Mouse (Mus musculus) retina, postnatal 7 days (tissue): Measurements from ENCODE around the gene Hormad1.
"Not testable (repeated sequence)": the region's sequence is repeated elsewhere in the genome, so short reads cannot be mapped to it uniquely, and the experiment has no call there.

ENCODE experiments used
- DNase-seq: peaks from one replicate; pipeline ENCODE4 v3.0.0-alpha.2; 2012; ENCODE audit warnings: low read depth, low spot score

Gene Hormad1

DNA sequence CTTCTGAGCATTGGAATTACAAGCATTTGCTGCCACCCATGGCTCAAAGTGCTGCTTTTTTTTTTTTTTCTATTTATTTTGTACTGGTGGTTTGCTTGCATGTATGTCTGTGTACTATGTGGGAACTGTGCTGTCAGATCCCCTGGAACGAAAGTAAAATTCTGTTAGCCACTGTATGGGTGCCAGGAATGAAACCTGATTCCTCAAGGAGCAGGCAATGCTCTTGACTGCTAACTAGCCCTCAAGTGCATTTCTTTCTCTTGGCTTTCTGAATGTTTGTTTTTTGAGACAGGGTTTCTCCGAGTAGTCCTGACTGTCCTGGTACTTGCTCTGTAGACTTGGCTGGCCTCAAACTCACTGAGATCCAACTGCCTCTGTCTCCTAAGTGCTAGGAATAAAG, 2.3 kb downstream of the Hormad1 start:
- no peak for DNase-seq

DNA sequence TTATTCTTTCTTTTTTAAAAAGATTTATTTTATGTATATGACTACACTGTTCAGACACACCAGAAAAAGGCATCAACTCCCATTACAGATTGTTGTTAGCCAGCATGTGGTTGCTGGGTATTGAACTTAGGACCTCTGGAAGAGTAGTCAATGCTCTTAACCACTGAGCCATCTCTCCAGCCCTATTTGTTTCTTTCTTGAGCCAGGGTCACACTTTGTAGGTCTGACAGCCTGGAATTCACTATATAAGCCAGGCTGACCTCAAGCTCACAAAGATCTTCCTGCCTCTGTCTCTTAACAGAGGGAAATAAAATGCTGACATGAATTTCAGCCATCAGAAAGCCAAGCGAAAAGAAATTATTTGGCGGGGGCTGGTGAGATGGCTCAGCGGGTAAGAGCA, 10.1 kb downstream of the Hormad1 start:
- DNase-seq, result no peak

DNA sequence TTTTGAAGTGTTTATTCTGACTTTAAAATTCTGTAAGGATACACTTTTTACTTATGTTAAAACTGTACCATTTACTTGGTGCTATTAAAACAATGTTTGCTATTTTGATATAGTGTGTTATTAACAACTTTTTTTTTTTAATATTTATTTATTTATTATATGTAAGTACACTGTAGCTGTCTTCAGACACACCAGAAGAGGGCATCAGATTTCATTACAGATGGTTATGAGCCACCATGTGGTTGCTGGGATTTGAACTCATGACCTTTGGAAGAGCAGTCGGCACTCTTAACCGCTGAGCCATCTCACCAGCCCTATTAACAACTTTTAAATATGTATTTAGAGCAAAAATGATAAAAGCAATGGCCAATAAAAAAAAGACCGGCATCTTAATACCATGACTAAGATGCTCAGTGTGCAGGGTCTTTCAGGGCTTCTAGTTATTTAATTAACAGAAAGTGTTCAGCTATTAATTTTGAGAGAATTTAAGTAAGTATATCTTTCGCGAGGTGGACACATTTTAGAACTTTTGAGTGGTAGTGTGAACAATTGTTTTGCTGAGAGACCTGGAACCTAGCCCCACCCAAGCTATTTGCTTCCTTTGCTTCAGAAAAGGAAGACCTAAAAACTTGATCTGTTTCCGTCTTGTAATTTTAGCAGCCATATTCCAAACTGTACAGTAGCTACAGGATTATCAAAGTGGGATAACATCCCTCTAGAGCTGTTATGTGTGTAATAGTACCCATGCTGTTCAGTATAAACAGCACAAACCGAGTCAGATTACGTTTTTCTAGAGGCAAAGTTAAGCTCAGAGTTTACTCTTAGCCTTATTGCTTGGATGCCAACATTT, 28.5 kb downstream of the Hormad1 start:
- no peak for DNase-seq

DNA sequence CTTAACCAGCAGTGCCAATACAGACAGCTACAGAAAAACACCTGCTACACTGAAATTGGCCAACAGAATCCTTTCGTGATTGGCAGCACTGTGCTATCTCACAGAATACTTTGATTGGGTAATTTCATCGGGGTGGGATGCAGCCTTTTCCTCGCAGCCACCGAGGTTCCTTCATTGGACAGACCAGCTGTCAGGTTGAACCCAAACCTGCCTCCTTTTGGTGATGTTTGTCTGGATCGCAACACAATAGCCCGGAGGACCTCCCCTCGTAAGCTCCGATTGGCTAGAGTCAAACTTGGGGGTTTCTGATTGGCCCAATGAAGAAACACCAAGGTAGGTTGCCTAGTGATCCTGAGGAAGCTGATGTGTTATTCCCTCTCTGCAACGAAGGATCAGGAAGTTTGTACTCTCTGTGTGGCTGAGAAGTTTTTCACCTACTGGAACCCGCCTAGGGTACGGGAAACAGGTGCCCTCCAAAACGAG, 29.2 kb downstream of the Hormad1 start, which contains the start of gene Golph3l:
Golph3l (plus strand) TSS at position 331 of the 483 bp plus-strand sequence.
- DNase-seq, result peak; percentile 90

DNA sequence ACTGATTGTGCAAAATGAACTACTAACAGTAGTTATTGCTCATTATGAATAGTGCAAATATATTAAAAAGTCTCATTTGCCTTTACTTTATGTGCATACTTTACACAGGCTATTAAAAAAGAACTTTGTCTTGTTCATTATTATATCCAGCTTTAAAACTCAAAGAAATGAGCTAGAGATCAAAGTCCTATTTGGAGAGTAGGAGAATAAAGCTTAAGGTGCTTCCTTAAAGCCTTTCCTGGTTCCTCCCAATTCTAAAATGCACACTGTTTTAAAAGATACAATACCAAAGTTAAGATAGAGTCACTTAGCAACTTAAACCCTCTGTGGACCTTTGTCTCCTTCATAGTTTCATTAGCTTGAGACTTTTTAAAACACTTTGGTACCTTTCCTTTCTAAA, 39.3 kb downstream of the Hormad1 start:
- DNase-seq, result no peak

DNA sequence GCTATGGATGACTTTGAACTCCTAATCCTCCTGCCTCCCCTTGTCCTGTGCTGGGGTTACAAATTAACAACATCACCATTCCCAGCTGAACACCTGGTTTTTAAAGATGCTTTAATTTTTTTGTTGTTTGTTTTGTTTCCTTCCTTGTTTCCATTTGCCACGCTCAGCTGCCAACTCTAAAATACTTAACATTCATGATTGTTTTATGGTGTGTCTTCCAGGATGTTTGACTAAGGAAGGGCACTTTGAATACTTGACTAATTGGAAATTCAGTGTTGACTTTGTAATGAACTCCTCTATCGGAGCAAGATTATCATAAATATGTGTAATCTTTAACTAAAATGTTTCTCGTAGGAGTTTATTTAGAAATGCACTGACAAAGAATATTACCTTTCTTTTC, 41.8 kb downstream of the Hormad1 start:
- no peak for DNase-seq

DNA sequence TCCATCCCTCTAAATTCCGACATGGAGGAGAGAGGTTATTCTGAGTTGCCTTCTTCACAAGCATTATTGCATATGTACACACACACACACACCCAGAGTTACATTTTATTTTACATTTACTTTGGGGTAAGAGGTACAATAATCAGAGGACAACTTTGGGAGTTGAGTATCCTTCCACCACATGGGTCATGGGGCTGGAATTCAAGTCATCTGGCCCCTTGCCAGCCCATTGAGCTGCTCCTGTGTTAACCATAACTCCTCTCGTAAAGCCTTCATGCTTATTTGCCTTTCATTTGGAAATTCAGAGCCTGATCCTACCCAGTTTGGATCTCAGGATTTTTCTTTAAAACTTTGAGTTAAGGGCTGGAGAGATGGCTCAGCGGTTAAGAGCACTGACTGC, 46.6 kb downstream of the Hormad1 start:
- DNase-seq, result no peak

DNA sequence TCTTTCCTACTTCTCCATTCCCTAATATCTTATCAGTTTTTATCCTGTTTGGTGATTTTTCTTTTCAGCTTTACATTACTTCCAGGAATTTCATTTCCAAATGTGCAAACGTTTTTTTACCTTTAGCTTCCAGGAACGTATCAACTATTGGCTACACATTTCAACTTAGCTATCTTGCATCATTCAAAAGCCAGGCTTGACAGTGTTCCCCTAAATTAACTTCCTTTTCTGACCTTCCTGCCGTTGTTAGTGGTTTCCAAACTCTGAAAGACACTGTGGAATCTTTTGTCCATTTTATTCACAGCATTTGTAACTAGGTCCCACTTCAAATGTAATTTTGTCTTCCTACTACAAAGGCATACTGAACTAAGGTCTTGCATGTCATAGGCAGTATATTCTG, 49.7 kb downstream of the Hormad1 start:
- no peak for DNase-seq

DNA sequence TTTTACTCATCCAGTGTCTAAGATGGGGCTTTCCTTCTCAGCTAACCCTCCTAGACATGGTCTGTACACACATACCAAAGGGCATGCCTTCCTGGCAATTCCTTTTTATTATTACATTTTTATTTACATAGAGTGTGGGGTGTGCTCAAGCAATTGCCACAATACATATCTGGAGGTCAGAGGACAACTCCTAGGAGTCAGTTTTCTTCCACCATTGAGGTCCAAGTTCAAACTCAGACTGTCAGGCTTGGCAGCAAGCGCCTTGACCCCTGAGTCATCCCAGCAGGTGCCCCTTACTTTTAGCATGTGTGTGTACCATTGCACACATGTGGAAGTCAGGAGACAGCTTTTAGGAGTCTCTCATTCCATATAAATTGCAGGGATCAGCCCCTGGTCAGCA, 54.5 kb downstream of the Hormad1 start:
- DNase-seq, result no peak

DNA sequence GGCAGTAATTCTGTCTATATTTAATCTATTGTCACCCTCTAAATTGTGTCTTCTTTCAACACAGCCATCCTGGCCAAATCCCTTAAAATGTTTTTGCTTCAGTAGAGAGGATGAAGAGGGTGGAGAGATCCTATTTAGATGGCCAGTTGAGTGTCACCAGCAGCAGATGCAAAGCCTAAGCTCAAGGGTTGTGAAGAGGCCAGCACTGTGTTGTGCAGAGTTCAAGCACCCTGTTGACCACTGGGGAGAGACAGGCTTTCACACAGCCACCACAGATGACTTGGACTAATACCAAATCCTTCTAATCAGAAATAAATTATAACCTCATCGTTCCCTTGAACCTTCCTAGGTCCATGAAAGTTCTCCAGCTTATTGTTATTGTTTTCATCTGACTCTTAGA, 59.0 kb downstream of the Hormad1 start:
- no peak for DNase-seq

DNA sequence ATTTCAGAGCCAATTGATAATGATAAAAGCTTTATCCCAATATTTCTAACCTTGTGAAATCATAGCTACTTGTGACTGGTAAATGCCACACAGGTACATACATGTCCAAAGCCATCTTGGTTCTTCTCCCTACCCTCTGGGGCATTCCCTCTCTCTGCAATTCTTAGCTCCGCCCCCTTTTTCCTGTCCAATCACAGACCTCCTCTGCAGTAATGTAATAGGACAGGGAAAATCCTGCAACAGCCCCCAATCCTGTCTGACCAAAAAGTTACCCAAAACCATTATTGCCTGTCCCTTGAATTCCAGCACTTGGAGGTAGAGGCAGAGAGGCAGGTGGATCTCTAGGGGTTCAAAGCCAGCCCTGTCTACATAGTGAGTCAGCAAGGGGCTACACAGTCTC, 61.8 kb downstream of the Hormad1 start:
- no peak for DNase-seq

DNA sequence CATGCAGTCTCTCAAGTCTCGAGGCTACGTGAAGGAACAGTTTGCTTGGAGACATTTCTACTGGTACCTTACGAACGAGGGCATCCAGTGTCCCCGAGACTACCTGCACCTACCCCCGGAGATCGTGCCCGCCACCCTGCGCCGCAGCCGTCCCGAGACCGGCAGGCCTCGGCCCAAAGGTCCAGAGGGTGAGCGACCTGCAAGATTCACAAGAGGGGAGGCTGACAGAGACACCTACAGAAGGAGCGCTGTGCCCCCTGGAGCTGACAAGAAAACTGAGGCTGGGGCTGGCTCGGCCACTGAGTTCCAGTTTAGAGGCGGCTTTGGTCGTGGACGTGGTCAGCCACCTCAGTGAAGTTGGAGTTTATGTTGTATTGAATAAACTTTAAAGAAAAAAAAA, 62.9 kb downstream of the Hormad1 start:
- DNase-seq, result not testable (repeated sequence)

DNA sequence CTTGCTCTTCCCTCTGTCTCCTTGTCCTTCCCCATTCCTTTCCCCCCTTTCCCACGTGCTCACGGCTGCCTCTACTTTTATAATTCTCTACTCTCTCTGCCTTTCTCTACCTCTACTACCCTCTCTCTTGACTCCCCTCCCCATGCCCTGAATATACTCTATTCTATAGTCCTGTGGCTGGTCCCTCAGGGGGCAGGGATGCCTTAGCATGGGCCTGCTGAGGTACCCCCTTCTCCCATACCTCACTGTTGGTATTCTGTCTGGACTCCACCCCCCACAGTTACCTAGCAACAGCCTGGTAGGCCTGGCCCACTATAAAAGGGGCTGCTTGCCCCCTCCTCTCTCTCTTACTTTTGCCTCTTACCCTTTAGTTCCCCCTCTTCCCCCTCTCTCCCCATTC, 64.1 kb downstream of the Hormad1 start:
- no peak for DNase-seq

DNA sequence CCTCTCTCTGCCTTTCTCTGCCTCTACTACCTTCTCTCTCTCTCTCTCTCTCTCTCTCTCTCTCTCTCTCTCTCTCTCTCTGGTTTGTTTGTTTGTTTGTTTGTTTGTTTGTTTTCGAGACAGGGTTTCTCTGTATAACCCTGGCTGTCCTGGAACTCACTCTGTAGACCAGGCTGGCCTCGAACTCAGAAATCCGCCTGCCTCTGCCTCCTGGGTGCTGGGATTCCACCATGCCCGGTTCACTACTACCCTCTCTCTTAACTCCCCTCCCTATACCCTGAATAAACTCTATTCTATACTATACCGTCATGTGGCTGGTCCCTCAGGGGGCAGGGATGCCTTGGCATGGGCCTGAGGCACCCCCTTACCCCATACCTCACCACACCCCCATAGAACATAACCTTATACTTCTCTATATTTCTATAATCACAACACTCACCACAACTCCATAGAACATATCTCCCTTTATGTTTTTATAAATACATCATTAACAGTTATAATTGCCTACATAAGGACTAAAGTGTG, 64.6 kb downstream of the Hormad1 start:
- not testable (repeated sequence) for DNase-seq

DNA sequence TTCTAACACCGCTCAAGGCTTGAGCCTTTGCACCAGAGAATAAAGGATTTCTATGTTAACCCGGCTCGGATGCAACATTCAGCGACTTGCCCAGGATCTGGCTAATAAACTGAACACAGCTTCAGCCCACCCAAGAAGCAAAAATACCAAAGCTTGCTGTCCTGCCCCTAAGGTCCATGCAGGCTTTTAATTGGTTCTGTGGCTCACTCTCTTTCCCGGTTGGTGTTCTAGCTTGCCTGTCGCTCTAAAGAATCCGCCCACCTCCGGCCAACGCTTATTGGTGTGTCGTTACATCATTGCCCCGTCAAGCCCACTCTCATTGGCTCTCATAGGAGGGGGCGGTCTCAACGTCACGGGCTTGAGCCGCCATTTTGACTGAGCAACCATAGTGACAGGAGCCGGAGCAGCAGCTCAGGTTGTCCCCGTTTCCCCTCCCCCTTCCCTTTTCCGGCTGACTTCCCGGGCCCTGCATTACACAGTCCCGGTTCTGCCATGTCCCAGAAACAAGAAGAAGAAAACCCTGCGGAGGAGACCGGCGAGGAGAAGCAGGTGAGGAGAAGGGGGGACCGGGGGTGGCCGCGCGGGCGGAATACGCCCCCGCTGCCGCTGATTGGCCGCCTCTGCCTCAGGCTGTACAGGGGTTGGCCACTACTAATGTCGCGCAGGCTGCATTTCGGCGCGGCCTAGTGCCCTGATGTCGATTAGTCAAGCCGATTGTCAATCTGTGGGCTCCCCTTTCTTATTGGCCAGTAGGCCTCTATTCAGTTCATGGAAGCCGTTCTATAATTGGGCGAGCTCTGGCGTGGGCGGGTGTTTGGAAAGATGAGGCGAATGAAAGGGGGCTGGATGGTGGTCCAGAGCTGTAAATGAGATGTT, 65.4 kb downstream of the Hormad1 start, which contains the start of gene Ensa:
Ensa (plus strand) TSS at position 366 of the 876 bp plus-strand sequence.
- DNase-seq, result peak; percentile 97

DNA sequence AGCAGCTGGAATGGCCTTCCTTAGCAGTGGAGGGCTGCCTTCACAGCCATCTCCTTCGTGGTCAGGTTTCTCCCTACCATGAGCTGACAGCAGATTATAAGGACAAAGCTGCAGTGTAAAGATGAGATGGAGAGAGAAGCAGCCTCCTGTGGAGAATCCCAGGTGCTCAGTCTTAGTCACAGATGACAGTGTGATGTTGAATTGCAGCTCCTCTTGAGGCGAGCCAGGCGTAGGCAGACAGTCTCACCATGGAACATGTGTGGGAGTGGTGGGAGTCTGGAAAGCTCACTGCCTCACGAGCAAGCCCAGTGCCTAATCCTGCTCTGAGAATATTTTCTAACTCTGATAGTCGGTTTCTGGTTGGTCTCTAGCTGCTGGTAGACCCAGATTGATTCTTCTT, 68.3 kb downstream of the Hormad1 start:
- no peak for DNase-seq

DNA sequence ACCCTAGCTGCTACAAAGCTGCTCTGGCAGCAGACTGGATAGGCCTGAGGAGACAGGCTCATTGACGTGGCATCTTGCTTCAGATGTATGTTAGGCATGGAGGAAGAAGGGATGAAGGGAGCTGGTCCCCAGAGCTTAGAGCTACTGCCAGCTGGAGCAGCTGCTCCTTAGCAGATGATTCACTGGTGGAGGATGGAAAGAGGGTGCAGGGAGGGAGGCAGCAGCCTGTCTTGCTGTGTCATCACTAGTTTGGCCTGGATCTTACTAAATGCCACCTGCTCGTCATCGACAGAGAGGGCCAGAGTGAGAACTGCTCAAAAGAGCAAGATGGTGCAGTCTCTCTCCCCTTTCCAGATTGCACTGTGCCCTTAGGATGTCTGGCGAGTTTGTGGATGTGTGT, 70.3 kb downstream of the Hormad1 start:
- no peak for DNase-seq

DNA sequence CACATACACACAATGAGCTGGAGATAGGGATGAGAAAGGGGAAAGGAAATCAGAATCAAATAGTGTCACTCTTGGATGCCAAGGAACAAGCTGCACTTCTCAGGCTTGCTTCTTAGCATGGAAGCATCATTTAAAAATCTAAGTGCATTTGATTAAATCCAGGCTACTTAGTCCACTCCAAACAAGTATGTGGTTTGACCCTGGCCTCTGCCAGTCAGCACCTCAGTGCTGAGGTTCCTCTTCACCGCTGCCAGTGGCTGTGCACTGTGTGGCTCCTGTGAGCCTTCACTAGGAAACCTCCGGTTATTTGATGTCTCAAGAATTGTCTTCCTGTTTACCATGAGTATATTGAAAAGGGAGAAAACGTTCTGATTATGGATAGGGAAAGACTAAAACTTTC, 71.4 kb downstream of the Hormad1 start:
- DNase-seq, result no peak

DNA sequence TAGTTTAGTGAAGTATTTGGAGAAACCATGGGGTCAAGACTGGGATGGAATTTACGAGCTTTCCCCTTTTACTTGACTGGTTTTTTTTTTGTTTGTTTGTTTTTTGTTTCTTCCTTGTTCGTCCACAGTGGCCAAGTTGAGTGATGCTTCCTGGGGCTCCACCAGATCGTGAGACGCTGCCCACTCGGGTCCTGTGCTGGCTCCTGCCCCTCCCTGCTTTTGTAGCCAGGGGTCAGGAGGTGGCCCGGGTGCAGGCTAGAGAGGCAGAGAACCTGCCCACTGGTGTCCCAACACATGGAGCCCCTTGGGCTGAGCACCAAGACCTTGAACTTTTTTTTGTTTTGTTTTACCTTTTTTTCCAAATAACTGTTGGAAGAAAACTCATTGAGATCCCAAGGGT, 71.8 kb downstream of the Hormad1 start:
- DNase-seq, result no peak

DNA sequence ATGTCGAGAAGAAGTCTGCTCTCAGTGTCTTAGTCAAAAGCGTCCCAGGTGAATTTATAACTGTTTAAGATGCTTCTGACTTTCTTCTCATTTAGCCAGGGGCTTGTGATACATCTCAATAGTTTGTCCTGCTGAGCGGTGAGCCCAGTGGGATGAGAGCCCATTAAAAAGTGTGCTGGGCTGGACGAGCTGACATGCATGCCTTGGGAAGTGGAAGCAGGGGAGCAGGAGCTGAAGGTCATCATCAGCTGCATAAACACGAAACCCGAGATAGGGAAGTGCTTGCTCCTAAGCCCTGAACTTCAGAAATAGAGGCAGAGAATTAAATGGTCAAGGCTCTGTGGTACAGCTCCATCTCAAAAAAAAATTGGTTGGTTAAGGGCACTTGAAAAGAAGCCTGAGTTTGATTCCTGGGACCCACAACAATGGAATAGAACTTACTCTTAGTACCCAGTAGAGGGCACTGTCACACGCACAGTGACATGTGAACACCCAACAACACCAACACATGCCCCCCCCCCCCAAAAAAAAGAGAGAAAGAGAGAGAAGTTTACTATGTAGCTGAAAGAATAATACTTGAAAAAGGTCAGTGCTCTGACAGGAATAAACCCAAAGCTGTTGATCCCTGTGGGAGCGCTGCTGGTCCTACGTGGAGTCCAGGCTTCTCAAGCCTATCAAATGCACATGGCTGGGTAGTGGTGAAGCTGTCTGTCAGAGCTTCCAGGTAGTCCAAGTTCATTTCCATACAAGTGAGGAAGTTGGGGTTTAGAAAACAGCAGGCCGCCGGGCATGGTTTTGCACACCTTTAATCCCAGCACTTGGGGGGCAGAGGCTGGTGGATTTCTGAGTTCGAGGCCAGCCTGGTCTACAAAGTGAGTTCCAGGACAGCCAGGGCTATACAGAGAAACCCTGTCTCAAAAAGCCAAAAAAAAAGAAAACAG, 73.4 kb downstream of the Hormad1 start:
- DNase-seq, result no peak

DNA sequence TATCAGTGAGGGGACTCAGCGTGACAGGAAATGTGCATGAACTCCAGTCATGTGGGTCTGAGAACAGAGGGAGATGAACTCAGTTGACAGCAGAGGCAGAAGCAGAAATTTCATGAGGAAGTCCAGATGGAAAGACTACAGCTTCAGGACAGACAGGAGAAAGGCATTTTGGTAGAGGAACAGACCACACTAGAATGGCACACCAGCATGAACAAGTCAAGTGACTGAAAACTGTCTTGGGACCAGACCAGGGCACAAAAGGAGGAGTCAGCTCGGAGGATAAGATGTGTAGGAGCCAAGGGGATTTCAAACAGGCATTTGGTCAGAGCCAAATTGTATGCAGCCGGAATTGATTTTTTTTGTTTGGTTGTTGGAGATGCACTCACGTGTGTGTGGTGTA, 76.2 kb downstream of the Hormad1 start:
- DNase-seq, result no peak
